31 mouse cellular contexts compared by ENCODE assay signal in the genomic region with DNA sequence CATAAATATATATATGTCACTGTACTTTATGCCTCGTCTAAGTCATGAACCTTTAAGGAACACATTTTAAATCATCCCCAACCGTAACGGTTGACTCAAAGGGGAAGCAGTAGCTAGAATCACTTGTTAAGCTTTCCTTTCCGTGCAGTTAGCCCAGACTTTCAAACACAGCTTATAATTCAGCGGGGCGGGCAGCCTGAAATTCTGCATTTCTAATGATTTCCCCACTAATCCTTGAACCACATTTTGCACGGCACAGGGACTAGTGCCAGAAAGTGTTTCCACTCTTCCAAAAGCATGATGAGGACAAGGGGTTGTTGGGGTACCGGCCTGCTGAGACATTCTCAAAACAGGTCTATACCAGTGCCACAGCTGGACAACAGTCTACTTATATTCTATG.
"Had no signal": no experiment of that assay in that cellular context is flagged by ENCODE, and none has a peak within 500 bp of the region (broad histone marks: within the 10 kb centered on the region; RNA-seq: fewer than 3 reads in every experiment).

No protein-coding gene starts in this region.

- H3K9me3 ChIP-seq: limb, embryonic 10.5 days; limb, embryonic 12.5 days; limb, embryonic 15.5 days; liver, embryonic 12.5 days; liver, embryonic 13.5 days; liver, embryonic 15.5 days; lung, embryonic 15.5 days; midbrain, embryonic 10.5 days; midbrain, embryonic 12.5 days; midbrain, embryonic 13.5 days; neural tube, embryonic 12.5 days had no signal

- H3K36me3 ChIP-seq: limb, embryonic 10.5 days; limb, embryonic 12.5 days; limb, embryonic 13.5 days; limb, embryonic 15.5 days; liver, embryonic 12.5 days; liver, embryonic 13.5 days; liver, embryonic 15.5 days; lung, embryonic 15.5 days; midbrain, embryonic 10.5 days; midbrain, embryonic 12.5 days; midbrain, embryonic 13.5 days; neural tube, embryonic 12.5 days had no signal

- ATAC-seq: liver, embryonic 12.5 days; liver, postnatal 0 days; lung, postnatal 0 days; midbrain, embryonic 13.5 days; midbrain, embryonic 16.5 days had no signal

- H3K27ac ChIP-seq: left cerebral cortex, adult 2 months; limb, embryonic 10.5 days; limb, embryonic 12.5 days; limb, embryonic 13.5 days; limb, embryonic 15.5 days; liver, embryonic 12.5 days; liver, embryonic 13.5 days; liver, embryonic 14.5 days; liver, embryonic 15.5 days; lung, embryonic 15.5 days; macrophage; midbrain, embryonic 10.5 days; midbrain, embryonic 12.5 days; midbrain, embryonic 13.5 days; neural tube, embryonic 12.5 days had no signal

- H3K9ac ChIP-seq: limb, embryonic 12.5 days; limb, embryonic 13.5 days; limb, embryonic 15.5 days; liver, embryonic 12.5 days; liver, embryonic 13.5 days; liver, embryonic 14.5 days; liver, embryonic 15.5 days; liver, postnatal 0 days; lung, embryonic 14.5 days; lung, embryonic 15.5 days; midbrain, embryonic 12.5 days; midbrain, embryonic 13.5 days; neural tube, embryonic 12.5 days had no signal

- H3K4me1 ChIP-seq: limb, embryonic 10.5 days; limb, embryonic 12.5 days; limb, embryonic 15.5 days; liver, embryonic 12.5 days; liver, embryonic 13.5 days; liver, embryonic 15.5 days; lung, embryonic 15.5 days; megakaryocyte, embryonic 14.5 days; midbrain, embryonic 10.5 days; midbrain, embryonic 12.5 days; midbrain, embryonic 13.5 days; neural tube, embryonic 12.5 days had no signal

- H3K4me3 ChIP-seq: left cerebral cortex, adult 2 months; limb, embryonic 10.5 days; limb, embryonic 12.5 days; limb, embryonic 13.5 days; limb, embryonic 15.5 days; liver, embryonic 12.5 days; liver, embryonic 13.5 days; liver, embryonic 15.5 days; lung, embryonic 15.5 days; megakaryocyte, embryonic 14.5 days; midbrain, embryonic 10.5 days; midbrain, embryonic 12.5 days; midbrain, embryonic 13.5 days; myocyte; neural tube, embryonic 12.5 days had no signal

- H3K4me2 ChIP-seq: limb, embryonic 12.5 days; limb, embryonic 13.5 days; limb, embryonic 15.5 days; liver, embryonic 11.5 days; liver, embryonic 12.5 days; liver, embryonic 13.5 days; liver, embryonic 15.5 days; lung, embryonic 14.5 days; lung, embryonic 15.5 days; midbrain, embryonic 12.5 days; midbrain, embryonic 13.5 days; neural tube, embryonic 12.5 days had no signal

- H3K27me3 ChIP-seq: limb, embryonic 15.5 days; liver, embryonic 12.5 days; liver, embryonic 13.5 days; liver, embryonic 15.5 days; lung, embryonic 15.5 days; megakaryocyte, embryonic 14.5 days; midbrain, embryonic 12.5 days; midbrain, embryonic 13.5 days; neural tube, embryonic 12.5 days had no signal

- DNase-seq: left cerebral cortex, postnatal 4 days; liver; liver, embryonic 13.5 days; liver, postnatal 0 days; lung, adult 18-20 months; lung, adult 2 months; lung, embryonic 14.5 days; lung, postnatal 10 days; lung, postnatal 14 days; lung, postnatal 36 days; lung, postnatal 4 days; midbrain, embryonic 14.5 days had no signal
